Mouse (Mus musculus) testis, adult 2 months (tissue): ENCODE data around the gene Cend1. TPM values are rescaled to one million over a fixed set of nuclear protein-coding genes. Genes with fewer than 3 reads are reported as not detected.

ENCODE experiments used
- H3K27ac ChIP-seq: fragments of 200-500 bp; 2 replicates; pipeline ENCODE4 v1.5.1; 2012; ENCODE audit warnings: low read depth, low read length; ENCODE audit not compliant: control insufficient read depth, insufficient read depth
- H3K27me3 ChIP-seq: fragments of 200-500 bp; 2 replicates; pipeline ENCODE4 v1.6.1; 2012; ENCODE audit warnings: mild to moderate bottlenecking, low read length, moderate library complexity; ENCODE audit not compliant: control insufficient read depth, insufficient read depth
- H3K36me3 ChIP-seq: fragments of 200-500 bp; 2 replicates; pipeline ENCODE4 v1.6.1; 2012; ENCODE audit warnings: mild to moderate bottlenecking, low read length; ENCODE audit not compliant: control insufficient read depth, insufficient read depth
- H3K4me1 ChIP-seq: fragments of 200-500 bp; 2 replicates; pipeline ENCODE4 v1.6.1; 2012; ENCODE audit warnings: low read length; ENCODE audit not compliant: control insufficient read depth, insufficient read depth
- H3K4me3 ChIP-seq: fragments of 200-500 bp; 2 replicates; pipeline ENCODE4 v1.5.1; 2012; ENCODE audit warnings: low read depth, mild to moderate bottlenecking, low read length, moderate library complexity, mixed read lengths; ENCODE audit not compliant: control insufficient read depth
- CTCF ChIP-seq: fragments of 200-500 bp; IDR thresholded peaks from 2 replicates; pipeline ENCODE4 v1.5.1; 2012; ENCODE audit warnings: low read depth, mild to moderate bottlenecking, inconsistent platforms, low read length, moderate library complexity; ENCODE audit not compliant: control insufficient read depth, insufficient read depth, insufficient replicate concordance
- POLR2A ChIP-seq: fragments of 200-500 bp; IDR thresholded peaks from 2 replicates; pipeline ENCODE4 v1.6.1; 2012; ENCODE audit warnings: low read depth, mild to moderate bottlenecking, inconsistent platforms, low read length, moderate library complexity; ENCODE audit not compliant: control insufficient read depth
- polyA plus RNA-seq: library from polyadenylated mRNA; depleted of rRNA; stranded (reverse); fragments of >200 nt; gene quantifications from 2 replicates; pipeline ENCODE4 v1.2.3, GENCODE M21; 2012; rRNA removed

Gene Cend1
- polyA plus RNA-seq: 0.48 and 0.63 TPM in 2 replicates

GRCm38 (mm10) chr7:141429310-141429709, at the start of gene Cend1:
Cend1 (minus strand) TSS chr7:141429491.
- H3K36me3 ChIP-seq: no peaks in the 10 kb centered on the region
- peaks cover 6% of the 10 kb centered on the region for H3K4me1 ChIP-seq
- H3K27me3 ChIP-seq: no peaks in the 10 kb centered on the region
- H3K4me3 ChIP-seq: no peak within 1 kb of the TSS
- H3K27ac ChIP-seq: no peak within 1 kb of the TSS
- no peak for TF ChIP-seq CTCF
- TF ChIP-seq POLR2A: no peak

GRCm38 (mm10) chr7:141478270-141478748, 49.0 kb upstream of the Cend1 start:
- TF ChIP-seq CTCF: no peak
- TF ChIP-seq POLR2A: no peak
- H3K27me3 ChIP-seq: no peaks in the 10 kb centered on the region
- H3K36me3 ChIP-seq: no peaks in the 10 kb centered on the region
- peak overlapping the region; percentile 86 for H3K27ac ChIP-seq
- H3K4me3 ChIP-seq: no peak overlapping the region
- peaks cover 39% of the 10 kb centered on the region for H3K4me1 ChIP-seq

GRCm38 (mm10) chr7:141477578-141478269, 48.4 kb upstream of the Cend1 start:
- Histone ChIP-seq H3K27ac (peak overlapping the region; percentile 86), H3K27me3 (no peaks in the 10 kb centered on the region), H3K4me3 (no peak overlapping the region), H3K36me3 (no peaks in the 10 kb centered on the region), H3K4me1 (peaks cover 37% of the 10 kb centered on the region)
- TF ChIP-seq POLR2A: no peak

GRCm38 (mm10) chr7:141476981-141477370, 47.7 kb upstream of the Cend1 start:
- peak overlapping the region; percentile 86 for H3K27ac ChIP-seq
- TF ChIP-seq CTCF: no peak
- TF ChIP-seq POLR2A: no peak

GRCm38 (mm10) chr7:141476226-141476980, 47.1 kb upstream of the Cend1 start:
- Histone ChIP-seq H3K4me1 (peaks cover 26% of the 10 kb centered on the region), H3K36me3 (no peaks in the 10 kb centered on the region), H3K27ac (peak overlapping the region; percentile 86), H3K27me3 (no peaks in the 10 kb centered on the region), H3K4me3 (peak overlapping the region; percentile 92)
- TF ChIP-seq CTCF (no peak), POLR2A (no peak; the same call in 1 of the 2 replicates)

More at GRCm38 (mm10) chr7:141476981-141477370, 47.7 kb upstream of the Cend1 start:
- Histone ChIP-seq H3K4me3 (peak overlapping the region; percentile 92), H3K36me3 (no peaks in the 10 kb centered on the region), H3K4me1 (peaks cover 30% of the 10 kb centered on the region), H3K27me3 (no peaks in the 10 kb centered on the region)

GRCm38 (mm10) chr7:141475805-141476158, 46.5 kb upstream of the Cend1 start:
- H3K27ac ChIP-seq: peak overlapping the region; percentile 86
- TF ChIP-seq POLR2A (no peak), CTCF (no peak)
- peaks cover 23% of the 10 kb centered on the region for H3K4me1 ChIP-seq

GRCm38 (mm10) chr7:141475011-141475804, 45.9 kb upstream of the Cend1 start, which contains the start of the genes Polr2l and Tspan4:
Polr2l (minus strand) TSS chr7:141475132.
Tspan4 (plus strand) TSS chr7:141475240.
- no peaks in the 10 kb centered on the region for H3K27me3 ChIP-seq
- H3K36me3 ChIP-seq: no peaks in the 10 kb centered on the region; the same call in 1 of the 2 replicates
- H3K4me3 ChIP-seq: peak within 1 kb of the TSS; percentile 92
- H3K4me1 ChIP-seq: peaks cover 23% of the 10 kb centered on the region
- no peak for TF ChIP-seq CTCF
- TF ChIP-seq POLR2A: peak; percentile 73
- H3K27ac ChIP-seq: peak within 1 kb of the TSS; percentile 86

More at GRCm38 (mm10) chr7:141475805-141476158, 46.5 kb upstream of the Cend1 start:
- Histone ChIP-seq H3K36me3 (no peaks in the 10 kb centered on the region), H3K27me3 (no peaks in the 10 kb centered on the region), H3K4me3 (peak overlapping the region; percentile 92)
